Mouse (Mus musculus) ovary, postnatal 10 days (tissue): ENCODE measurements around the gene Gm37240.

Experiments used
- DNase-seq: peaks from one replicate; pipeline ENCODE4 v3.0.0; 2022; ENCODE audit warnings: low spot score

Gm37240 gene

DNA sequence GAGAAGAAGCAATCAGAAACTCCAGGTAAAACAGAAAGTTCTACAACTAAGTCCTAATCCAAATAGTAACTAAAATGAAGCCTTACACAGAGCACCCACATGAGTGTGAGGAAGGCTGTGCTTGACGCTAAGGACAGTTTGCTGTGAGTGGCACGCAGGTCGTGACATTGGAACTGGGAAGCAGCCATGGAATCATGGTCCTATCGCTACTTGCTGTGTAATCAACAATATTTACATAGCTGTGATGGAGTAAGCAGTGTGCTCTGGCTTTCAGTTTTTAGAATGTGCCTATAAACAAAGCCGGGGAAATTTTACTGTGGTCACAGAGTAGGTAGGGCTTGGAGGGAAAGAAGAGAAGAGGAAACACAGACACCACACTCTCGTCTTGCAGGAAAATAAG lies 622.8 kb downstream of the Gm37240 start:
- no peak for DNase-seq

DNA sequence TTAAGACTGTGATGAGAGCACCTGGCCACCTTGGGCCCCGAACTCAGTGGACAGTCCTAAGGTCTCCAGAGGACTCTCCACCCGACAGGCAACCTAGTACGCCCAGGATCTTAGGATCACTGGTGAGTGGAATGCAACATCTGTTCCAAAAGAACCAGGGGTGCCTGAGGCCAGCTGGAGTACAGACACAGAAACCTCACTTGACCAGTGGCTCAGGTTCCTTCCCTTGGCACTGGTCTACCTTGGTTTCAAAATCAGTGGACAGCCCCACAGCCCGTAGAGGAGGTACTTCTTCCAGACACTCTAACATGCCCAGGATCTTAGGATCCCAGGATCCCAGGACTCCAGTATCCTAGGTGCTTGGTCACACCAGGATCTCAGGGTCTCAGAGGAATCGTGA lies 632.8 kb downstream of the Gm37240 start:
- no peak for DNase-seq

DNA sequence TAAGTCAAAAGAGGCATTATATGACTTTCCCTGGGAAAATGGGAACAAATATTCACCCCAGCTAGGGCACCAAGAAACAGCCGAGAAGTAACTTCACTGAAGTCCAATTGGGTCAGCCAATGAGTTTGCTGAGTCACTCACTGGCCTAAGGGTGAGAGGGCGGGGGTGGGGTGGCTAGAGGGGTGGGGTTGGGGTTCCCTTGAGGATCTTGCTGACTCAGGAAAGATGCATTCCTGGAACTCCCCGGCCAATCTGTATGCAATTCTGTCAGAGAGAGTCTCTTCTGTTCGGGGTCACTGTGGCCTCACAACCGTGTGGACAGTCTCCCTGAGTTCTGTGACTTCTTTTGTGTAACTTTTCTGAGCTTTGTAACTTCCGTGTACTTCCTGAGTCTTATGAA lies 635.7 kb downstream of the Gm37240 start:
- no peak for DNase-seq

DNA sequence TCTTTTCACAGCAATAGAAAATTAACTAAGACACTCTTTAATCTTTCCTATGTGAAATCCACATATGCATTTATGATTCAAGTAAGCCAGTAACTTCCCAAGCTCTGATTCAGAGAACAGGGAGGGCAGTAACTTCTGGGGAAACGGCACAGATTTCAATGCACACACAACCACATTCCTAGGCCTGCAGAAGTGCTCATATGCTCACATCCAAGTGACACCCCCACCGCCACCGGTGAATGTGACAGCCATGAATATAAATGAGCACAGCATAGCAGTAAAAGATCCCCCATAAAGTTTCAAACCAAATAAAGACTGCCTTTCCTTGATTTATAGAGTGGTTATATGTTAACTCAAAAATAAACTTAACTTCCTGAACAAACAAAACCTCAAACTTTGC lies 641.2 kb downstream of the Gm37240 start:
- no peak for DNase-seq

DNA sequence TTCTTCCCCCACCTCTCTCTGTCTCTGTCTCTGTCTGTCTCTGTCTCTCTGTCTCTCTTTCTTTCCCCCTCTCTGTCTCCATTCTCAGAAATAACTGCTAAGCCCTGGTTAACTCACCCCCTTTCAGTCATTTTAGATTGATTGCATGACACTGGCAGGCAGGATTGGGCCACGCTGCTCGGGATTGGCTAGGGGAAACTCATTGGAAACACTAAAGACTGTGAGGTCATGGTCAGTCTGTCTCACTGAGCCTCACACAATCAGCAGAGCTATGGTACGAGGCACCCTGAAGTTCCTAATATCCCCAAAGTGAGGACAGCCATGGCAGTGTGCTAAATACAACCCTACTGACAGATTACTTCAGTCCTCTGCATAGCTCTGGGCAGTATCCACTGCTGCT lies 650.8 kb downstream of the Gm37240 start:
- DNase-seq, result no peak

DNA sequence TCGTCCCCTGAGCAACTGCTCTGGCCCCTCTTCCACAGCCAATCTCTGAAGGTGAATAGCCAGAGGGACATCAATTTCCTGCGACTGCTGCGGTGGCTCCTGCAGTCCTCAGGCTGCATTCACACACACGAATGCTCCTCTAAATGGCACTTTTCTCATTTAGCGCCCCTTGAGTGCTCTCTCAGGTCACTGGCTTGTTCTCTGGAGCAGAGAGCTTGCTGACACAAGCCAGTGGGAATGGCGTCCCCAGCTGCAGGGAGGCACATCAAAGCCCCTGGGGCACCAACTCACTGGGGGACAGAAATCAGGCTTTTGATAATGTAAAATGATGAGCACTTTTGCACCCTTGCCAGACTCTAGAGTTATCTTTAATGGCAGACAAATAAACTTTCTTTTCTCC lies 654.5 kb downstream of the Gm37240 start:
- DNase-seq, result no peak

DNA sequence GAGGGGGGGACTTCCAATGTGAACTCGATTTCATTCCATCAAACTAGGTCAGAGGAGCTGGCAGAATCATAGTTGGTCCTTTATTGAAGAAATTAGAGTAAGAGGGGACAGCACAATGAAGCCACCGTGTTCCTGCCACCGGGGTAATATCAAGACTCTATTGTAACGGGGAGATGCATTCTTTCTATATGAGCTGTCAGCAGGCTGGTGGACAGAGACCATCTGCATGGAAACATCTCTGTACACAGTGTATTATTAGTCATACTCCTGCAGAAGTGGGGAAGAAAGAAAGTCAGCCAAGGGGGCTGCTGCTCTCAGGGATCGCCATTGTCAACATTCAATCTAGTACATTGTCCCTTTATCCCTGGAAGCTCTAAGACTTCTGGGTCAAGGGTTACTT lies 665.3 kb downstream of the Gm37240 start:
- no peak for DNase-seq

DNA sequence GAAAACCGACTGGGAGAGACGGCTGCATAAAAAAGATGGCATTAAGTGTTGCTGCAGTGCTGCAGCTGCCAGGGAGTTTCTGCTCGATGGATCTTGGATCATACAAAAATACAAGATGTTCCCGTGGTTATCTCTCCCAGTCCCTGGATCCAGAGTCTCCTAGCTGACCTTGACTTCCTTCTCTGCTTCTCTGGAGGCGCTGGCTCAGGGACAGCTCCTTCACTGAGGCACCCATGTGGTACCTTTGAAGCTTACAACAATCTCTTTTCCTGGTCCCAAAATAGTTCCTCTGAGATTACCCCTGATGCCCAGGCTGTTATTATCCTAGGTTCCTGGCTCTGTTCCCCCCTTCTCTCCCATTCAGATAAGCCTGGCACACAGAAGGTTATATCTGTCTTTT lies 672.4 kb downstream of the Gm37240 start:
- no peak for DNase-seq

DNA sequence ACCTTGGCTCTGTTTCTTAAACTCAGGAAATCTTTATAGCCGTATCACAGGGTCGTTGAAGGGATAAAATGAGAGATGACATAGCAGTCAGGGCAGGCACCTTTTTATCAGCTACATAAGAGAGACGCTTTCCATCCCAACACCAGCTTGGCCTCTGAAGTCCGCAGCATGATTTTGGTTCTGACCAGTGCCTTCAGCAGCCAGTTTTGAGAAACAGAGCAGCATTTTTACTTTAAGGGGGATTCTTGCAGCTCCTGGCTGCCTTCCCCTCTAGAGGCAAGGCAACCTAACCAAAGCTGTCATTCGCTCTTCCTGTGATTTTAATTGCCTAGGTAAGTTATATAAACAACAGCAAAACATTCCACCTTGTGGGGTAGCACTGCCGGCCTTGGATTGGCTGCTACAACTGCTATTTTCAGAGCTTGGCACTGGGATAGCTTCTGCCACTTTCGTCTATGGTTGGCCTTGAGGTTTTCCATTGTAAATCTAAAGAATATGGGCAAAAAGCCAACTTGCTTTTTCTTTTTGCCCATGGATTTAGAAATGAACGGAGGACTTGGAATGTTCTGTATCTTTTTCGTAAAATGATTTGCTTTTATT lies 674.5 kb downstream of the Gm37240 start:
- no peak for DNase-seq

DNA sequence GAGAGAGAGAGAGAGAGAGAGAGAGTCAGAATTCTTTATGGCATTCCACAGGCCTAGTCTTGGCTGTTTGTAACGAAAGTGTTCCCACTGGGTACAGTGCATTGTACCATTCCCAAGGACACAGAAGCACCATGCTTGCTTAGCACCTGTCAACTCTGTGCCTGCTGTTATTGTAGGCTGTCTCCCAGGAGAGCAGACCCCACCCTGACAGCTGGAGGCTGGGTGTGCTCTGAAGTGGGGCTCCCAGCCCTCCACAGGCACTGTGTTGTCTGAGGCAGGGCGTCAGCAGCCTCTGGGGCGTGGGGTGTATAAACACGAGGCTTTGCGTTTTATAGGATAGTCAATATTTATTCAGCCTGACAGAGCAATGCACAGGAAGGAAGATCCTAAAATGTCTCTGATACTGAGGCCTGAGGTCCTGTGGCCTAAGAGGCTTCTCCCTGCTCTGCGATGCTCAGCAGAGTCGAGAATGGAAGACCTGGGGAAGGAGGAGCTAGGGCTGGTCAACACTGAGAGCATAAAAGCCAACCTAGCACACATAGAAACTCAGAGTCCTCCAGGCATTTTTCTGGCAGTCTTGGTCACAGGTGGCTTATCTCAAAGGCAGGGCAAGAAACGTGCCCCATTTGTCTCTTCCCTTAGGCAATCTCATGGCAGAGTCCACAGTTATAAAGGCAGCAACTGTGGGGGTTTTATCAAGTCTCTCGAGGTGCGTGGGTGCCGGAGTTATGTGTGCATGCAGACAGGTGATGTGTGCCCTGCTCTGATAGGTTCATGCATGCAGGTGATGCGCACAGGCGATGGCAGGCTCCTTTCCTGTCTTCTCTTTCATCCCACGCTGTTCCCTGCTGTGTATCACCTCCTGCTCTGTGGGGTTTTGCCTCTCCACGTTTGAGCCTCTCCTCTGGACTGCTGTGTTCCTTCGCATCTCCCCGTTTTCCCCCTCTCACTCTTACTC lies 677.2 kb downstream of the Gm37240 start:
- no peak for DNase-seq

DNA sequence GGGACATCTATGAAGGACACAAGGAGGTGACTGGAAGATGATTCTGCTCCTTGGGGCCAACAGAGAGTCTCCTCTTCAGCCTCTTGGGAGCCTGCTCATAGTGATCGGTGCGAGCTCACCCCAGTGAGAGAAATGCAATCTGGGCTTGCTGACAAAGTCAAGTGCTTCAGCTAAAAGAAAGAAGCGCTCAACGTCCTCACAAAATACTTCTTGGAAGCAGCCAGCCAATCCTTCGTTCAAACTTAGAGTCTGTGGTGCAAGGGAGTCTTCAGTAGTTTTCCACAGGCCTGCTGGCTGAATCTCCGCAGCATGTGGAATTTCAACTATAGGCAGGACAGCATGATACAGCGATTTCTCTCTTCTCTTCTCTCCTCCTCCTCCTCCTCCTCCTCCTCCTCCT lies 680.8 kb downstream of the Gm37240 start:
- no peak for DNase-seq

DNA sequence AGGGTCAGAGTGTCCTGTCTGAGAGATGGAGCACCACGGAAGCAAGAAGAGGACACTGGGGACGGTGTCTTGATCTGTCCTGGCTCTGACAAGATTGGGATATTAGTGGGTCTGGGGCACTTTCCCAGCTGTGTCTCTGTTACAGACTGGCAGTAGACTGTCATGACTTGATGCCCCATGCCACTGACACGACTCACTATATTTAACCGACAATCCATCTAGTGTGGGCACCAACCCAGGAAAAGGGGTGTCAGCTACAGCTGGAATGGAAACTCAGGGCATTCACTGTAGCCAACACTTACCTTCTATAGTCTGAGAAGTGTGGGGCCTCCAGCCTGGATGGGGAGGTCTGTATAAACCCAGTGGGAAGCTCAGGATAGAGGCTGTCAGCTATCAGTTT lies 681.4 kb downstream of the Gm37240 start:
- no peak for DNase-seq

DNA sequence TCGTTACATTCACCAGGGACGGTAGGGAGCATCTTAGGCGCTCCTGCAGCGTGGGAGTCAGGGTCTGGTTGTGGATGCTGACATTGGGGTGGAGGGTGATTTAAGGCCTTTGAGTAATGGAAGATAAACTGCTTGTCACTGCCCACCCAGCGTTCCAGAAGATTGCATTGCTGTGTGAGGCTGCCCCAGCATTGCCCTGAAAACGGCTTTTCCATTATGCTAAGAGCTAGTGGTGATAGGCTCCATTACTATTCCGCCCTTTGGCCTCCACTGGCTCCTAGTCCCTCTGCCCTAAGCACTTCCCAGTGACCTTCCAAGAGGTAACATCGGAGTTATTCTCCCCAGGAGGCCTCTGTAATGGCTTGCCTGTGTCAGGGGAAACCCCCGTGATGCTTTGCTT lies 683.7 kb downstream of the Gm37240 start:
- no peak for DNase-seq

DNA sequence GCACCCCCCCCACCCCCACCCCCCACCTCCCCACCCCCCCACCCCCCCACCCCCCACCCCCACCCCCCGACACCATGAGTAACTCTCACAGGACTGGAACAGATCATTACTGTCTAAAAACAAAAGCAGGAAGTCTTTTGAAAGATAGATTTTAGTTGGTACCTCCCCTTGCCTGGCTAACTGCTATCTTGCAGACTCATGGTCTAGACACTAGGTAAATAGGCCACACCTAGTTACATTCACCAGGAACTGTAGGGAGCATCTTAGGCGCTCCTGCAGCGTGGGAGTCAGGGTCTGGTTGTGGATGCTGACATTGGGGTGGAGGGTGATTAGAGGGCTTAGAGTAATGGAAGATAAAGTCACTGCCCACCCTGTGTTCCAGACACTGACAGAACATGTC lies 684.6 kb downstream of the Gm37240 start:
- no peak for DNase-seq

DNA sequence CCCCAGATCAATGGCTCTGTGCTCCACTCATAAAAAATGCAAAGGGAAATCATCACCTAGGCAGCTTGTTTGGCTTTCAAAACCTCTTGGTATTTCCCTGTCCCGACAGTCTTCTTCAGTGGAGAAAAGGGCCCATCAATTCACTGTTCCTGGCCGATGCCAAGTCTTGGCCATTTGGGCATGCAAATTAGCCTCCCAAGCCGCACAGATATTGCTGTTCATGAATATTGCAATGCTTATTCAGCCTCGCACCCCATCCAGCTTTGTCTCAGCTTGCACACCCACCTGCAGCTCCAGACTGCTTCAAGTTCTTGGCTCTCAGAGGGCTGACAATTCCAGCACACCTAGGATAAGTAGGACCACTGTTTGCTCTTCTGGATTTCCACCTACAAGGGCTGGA lies 685.5 kb downstream of the Gm37240 start:
- DNase-seq, result no peak

DNA sequence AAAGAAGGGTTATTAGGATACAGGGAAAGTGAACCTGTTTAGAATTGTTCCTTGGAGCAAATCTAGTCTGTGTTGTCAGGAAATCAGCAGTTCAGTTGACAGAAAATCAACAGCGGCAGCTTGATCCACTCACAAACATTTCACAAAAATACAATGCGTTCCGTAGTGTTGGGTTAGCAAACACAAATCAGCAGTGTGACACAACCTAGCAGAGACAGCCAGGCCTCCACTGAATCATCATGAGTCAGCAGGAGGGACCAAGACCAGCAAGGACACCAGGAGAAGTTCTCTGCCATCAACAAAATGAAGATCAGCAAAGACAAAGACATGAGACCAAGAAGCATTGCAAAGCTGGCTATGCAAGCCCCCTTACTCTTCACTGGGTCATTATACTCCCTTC lies 688.8 kb downstream of the Gm37240 start:
- DNase-seq, result no peak

DNA sequence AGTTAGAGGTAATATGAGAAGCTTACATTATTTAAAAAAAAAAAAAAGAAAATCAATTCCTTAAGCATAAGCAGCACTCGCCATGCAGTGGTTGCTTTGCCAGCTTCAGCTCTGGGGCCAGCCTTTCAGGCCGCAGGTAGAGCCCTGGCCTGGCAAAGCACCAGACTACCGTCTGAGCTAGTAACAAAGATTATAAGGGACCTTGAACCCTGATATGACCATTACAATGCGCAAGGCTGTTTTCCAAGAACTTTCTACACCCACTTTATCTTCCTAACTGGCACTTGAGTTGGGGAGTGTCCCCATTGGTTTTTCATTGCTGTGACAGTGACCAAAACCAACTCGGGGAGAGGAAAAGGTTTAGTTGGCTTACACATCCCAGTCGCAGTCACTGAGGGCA lies 690.2 kb downstream of the Gm37240 start:
- DNase-seq, result no peak

DNA sequence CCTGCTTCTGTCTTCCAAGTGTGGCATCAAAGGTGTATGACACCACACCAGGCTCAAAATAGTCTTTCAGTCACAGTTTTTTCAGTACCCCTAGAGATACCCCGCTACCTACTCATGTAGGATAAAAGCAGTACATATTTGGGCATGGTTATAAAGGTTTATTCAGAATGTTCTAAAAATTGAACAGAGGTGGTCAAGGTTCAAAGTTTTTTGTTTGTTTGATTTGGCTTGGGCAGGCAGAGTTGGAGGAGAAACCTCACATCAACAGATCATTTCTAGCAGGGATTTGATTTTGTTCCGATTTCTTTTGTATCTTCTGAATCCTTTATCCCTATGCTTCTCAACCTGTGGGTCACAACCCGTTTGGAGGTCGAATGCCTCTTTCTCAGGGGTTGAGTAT lies 690.7 kb downstream of the Gm37240 start:
- no peak for DNase-seq

DNA sequence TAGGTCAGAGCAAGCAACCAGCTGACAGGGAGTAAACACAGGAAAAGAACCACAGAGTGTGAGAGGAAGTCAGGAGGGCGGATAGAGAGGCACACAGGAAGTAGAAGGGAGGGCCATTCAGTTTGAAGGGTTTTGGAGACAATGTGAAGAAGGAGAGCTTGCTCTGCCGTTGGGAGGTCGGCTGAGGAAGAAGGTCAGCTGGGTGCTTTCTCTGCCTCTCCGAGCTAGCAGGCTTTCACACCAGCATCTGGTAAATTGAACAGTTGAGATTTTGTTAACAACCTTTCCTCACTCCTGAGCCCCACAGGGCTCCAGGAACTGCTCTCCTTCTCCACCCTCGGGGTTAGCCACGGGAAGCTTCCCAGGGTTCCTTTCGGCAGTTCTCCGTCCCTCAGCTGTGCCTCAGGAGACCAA lies 692.2 kb downstream of the Gm37240 start:
- no peak for DNase-seq

DNA sequence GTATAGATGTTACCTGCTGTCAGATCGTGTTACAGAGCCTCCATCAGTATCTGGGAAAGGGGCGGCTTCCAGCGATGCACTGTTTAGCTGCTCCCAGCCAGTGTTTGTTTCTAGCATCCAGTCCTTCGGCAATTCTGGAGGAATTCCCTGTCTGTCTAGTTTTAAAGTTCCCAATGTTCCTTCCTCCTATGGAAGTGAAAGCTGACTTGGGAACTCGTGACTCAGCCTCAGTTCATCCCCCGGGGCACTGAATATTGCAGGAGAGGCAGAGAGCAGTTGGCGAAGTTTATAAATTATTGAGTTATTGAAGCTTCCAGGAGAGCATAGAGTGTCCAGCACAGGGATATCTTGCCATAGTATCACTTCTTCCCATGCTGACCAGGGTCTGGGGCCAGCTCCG lies 697.5 kb downstream of the Gm37240 start:
- no peak for DNase-seq

DNA sequence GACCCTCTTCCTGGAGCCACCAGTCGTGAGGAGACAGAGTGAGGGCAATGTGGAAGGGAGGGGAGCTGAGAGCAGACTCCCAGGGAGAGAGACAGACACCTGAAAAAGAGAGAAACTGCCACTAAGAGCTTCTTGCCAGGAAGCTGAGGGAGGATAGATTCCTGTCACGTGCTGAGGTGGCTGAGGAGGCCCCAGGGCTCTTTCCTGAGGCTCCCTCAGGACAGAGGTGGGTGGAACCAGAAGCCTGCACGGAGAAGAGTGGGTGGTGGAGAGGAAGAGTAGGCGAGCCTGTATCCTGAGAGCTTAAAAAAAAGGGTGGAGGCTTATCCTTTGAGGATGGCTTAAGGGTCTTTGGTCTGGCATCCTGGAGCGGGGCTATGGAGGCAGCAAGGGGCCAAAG lies 699.0 kb downstream of the Gm37240 start:
- DNase-seq, result no peak

DNA sequence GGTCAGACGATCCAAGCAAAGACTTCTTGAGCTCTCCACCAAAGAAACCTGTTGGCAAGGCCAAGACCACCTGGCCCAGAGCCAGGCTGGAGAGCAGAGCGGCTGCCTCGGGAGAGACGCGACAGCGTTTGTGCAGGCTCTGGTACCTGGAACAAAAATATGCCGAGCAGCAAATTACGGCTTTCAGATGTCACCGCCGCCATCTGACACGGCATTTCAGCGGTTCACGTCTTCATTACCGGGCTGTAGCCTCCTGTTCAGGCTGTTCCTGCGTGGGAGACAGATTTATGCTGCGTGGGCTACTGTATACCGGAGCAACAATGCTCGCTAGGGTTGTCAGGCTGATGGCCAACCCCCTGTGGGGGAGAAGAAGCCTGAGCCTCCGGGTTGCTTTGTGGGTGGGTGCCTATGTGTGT lies 700.6 kb downstream of the Gm37240 start:
- DNase-seq, result peak; percentile 10

DNA sequence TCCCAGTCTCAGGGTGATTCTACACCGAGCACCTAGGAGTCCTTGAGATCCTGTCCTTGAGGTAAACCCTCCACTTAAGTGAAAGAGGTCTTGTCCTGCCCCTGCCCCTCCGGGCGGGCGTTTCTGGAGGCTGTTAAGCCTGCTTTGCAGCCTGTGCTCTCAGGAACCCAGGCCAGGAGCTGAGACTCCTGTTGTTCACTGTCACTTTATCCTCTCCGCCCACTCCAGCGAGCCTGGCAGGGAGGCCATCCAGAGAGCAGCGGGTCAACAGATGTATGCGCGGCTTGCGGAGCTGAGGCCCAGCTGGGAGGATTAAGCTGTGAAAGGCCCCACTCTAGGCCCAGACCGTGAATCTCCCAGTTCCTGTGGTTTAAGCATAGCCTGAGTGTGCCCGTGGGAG lies 701.5 kb downstream of the Gm37240 start:
- no peak for DNase-seq

DNA sequence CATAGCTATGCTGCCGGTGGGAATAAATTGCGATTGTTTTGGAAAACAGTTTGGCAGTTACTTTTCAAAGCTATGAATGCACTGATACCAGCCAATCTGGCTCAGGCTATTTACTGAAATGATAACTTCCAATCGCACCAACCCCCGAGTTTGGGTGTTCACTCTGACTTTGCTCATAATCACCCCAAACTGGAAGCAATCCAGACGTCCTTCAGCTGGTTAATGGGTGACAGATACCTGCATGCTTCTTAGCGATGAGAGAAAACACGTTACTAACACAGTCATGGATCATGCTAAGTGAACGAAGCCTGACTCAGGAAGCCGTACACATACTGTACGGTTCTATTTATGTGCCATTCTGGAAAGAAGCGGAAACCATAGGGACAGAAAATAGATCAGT lies 702.4 kb downstream of the Gm37240 start:
- no peak for DNase-seq
